Mouse (Mus musculus) kidney, postnatal 4 days (tissue): ENCODE measurements around the gene Hspa1a.
A peak's percentile ranks its signal among the peaks of the same experiment; 100 is the strongest.
"Not testable (repeated sequence)": the region's sequence is repeated elsewhere in the genome, so short reads cannot be mapped to it uniquely, and the experiment has no call there.

Source experiments
- DNase-seq, 2 experiments: peaks; one replicate each; pipeline ENCODE4 v3.0.0; 2021; ENCODE audit warnings: mixed read lengths in 2 of 2

The Hspa1a gene

DNA sequence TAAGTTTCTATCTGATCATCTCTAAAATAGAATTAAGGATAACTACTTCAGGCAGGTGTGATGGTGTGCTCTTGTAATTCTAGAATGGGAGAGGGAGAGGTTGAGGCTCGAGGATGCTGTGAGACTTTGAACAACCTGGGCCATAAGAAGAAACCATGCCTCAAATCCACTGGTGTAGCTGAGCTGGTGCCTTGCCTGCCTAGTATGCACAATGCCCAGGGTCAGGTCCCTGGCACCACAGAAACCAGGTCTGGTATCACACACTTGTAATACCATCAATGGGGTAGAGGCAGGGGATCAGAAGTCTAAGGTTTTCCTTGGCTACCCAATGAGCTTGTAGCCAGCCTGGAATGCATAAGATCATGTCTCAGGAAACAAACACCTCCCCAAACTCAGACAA is 9.1 kb downstream of the Hspa1a start:
- no peak for DNase-seq

- peak; percentile 54 to 67 for DNase-seq
These were observed 9.8 kb downstream of the Hspa1a start for GRCm38 (mm10) chr17:34962125-34962524.

DNA sequence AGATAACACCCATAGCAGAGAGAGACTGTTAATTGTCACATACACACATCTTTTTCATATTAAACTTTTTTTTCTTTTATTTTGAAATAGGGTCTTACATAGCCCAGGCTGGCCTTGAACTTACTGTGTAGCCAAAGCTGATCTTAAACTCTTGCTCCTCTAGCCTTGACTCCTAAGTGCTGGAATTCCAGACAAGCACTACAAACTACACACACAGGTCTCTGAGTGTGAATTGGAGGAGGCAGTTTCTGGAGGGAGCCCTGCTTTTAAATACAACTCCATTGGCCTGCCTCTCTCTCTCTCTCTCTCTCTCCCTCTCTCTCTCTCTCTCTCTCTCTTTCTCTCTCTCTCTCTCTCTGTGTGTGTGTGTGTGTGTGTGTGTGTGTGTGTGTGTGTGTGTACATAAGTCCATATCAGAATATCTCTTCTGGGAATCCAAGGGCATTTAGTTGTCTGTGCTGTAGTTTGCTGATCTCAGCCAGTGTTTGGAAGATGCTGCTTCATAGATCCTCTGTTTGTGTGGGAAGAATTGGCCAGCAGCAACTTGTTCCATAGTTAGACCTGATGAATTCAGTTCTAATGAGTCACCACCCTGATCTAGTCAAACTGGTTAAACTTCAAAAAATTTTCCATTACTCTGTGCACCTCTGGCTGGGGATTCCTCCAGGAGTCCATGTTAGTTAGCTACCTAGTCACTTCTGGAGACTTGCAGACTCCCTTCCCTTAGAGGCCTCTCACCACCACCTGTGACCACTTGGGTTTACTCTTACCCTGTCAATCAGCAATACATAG is 11.1 kb downstream of the Hspa1a start:
- no peak for DNase-seq

GRCm38 (mm10) chr17:34959881-34960515 is 12.0 kb downstream of the Hspa1a start:
- peak; percentile 54 to 73 for DNase-seq

DNA sequence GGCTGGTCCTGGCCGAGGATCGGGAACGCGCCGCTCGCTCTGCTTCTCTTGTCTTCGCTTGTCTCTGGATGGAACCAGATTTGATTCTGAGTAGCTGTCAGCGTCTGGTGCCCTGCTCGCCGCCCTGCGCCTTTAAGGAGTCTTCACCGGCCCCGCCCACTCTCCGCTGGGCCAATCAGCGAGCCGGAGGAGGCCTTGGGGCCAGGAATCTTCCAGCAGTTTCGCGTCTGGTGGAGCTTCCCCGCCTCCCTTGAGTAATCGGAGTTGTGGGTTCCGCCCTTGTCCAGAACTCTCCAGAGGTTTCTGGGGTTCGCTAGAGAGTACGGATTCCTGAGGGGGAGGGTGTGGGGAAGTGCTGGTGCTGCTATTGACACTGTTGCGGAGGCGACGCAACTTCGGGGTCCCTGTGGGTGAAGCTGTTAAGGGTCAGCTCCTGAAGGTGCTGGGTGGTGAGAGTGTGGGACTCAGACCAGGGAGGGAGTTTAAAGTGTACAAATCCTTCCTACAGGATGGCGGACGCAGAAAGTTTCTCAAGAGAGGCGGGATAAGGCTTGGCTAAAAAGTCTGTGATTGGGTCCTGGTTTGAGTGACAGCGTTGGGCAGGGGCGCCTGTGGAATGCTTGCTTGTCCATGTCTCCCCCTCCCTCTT is 12.7 kb downstream of the Hspa1a start, which contains the start of gene Hspa1b:
Hspa1b (minus strand) TSS at position 109 of the 649 bp plus-strand sequence.
- DNase-seq = peak; percentile 83 to 90

GRCm38 (mm10) chr17:34958734-34959129 is 13.2 kb downstream of the Hspa1a start:
- peak in 1 of 2 experiments; percentile 35 for DNase-seq

DNA sequence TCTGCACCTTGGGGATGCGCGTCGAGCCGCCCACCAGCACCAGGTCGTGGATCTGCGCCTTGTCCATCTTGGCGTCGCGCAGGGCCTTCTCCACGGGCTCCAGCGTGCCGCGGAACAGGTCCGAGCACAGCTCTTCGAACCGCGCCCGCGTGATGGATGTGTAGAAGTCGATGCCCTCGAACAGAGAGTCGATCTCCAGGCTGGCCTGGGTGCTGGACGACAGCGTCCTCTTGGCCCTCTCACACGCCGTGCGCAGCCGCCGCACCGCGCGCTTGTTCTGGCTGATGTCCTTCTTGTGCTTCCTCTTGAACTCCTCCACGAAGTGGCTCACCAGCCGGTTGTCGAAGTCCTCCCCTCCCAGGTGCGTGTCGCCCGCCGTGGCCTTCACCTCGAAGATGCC is 14.0 kb downstream of the Hspa1a start:
- DNase-seq = not testable (repeated sequence)

- DNase-seq = not testable (repeated sequence)
These were observed 14.7 kb downstream of the Hspa1a start for GRCm38 (mm10) chr17:34957291-34957690.

DNA sequence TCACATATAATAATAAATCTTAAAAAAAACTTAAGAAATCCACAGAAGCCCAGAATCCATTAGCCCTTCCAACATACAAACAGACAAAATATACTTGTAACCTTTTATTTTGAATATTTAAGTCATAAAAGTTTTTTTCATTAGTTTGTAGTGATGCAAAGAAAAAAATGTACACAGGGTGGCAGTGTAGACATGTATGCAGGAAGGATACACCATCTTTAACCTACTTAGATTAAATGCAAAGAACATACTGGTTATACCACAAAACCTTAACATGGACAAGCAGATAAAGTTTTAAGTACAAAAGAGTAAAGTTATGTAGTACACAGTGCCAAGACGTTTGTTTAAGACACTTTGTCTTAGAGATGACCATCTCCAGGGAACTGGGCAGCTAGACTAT is 15.6 kb downstream of the Hspa1a start:
- DNase-seq = no peak

DNA sequence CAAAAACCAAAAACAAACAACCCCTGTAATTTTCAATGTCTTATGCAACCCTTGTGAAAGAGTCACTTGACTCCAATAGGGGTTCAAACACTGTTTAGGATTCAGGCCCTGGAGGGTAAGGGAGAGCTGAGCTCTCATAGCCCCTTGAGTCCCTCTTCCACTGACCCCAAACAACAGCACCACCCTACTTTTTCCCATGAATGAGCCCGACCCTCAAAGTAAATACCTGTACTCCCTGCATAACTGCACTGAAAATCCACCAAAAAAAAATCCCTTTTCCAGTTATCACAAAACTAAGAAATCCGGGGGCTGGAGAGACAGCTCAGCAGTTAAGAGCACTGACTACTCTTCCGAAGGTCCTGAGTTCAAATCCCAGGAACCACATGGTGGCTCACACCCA is 16.1 kb downstream of the Hspa1a start:
- no peak for DNase-seq

- DNase-seq = no peak
These were observed 17.1 kb downstream of the Hspa1a start for GRCm38 (mm10) chr17:34954831-34955230.

- no peak for DNase-seq
These were observed 18.1 kb downstream of the Hspa1a start for GRCm38 (mm10) chr17:34953904-34954303.

- no peak for DNase-seq
These were observed 18.7 kb downstream of the Hspa1a start for GRCm38 (mm10) chr17:34953258-34953657.

DNA sequence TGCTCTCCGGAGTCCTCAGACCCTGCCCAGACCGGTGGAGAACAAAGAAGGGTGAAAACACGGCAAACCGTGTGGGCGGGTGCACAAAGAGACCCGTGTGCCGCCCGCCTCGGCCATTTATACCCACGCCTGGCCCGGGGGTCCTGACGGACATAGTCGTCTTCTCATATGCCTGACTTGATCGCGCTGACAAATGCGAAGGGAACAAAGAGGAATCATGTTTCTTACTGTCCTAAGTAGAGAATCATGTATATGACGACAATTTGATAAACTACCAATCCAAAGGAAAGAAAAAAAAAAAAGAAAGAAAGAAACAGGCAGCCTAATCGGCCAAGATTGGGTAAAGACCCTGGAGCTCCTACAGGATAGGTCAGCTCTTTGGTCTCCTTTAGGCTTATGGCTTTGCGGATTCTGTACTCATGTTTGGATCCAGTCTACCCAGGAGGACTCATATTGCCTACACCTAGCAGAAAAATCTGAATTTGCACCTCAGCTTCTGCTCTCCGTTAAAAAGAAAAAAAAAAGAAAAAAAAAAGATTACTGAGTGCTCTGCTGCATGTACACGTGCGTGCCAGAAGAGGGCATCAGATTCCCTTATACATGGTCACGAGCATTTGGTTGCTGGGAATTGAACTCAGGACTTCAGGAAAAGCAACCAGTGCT is 19.4 kb downstream of the Hspa1a start:
- DNase-seq = peak; percentile 86 to 90

GRCm38 (mm10) chr17:34951636-34952377 is 20.1 kb downstream of the Hspa1a start:
- no peak for DNase-seq

DNA sequence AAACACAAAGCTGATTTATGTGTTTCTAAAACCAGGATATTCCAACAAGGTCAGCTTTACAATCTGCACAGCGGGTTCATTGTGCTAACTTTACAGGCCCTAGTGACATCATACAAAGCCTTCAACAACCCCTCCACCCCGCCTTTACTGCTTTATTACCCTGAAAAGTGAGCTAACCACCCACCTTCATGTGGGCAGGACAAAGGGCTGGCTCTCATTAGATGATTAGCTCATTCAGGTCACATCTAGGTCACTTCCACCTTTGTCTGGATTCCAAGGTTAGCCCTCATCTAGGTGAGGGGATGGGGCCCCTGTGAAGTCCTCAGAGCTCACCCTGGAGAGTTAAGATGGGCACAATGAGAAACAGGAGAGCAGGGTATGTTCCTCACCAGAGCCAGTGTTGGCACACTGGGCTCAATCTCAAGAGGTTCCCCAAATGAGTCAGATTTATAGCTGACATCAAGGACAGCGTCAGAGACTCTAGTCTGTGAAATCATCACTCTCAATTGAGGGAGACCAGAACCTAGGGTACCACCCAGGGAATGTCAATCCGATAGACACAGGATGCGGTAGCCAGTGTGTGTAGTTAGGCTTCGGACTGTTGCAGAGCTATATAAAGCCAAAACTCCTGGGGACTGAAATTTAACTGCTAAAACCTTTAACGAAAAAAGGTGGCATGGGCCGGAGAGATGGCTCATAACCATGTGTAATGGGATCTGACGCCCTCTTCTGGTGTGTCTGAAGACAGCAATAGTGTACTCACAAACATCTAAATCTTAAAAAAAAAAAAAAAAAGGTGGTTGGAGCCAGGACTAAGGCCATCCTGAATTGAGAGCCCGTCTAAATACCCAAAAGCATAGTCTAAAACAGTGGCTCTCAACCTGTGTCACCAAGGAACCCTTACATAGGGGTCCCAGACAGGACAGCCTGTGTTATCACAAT is 21.2 kb downstream of the Hspa1a start:
- no peak for DNase-seq

DNA sequence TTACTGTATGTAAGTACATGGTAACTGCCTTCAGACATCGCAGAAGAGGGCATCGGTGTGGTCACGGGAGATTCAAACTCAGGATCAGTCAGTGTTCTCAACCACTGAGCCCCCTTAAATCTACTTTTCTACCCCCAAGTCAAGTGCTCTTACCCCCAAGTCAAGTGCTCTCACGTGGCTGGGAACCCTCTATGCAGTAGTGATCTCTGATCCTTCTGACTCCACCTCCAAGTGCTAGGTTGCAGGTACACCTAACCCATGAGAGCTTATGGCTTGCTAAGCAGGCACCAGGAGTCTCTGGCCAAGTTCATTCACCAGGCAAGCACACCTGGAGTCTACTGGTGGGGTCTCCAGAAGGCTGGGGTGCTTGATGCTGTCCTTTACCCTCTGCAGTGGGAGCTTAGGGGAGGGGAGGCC is 22.4 kb downstream of the Hspa1a start:
- DNase-seq = no peak

DNA sequence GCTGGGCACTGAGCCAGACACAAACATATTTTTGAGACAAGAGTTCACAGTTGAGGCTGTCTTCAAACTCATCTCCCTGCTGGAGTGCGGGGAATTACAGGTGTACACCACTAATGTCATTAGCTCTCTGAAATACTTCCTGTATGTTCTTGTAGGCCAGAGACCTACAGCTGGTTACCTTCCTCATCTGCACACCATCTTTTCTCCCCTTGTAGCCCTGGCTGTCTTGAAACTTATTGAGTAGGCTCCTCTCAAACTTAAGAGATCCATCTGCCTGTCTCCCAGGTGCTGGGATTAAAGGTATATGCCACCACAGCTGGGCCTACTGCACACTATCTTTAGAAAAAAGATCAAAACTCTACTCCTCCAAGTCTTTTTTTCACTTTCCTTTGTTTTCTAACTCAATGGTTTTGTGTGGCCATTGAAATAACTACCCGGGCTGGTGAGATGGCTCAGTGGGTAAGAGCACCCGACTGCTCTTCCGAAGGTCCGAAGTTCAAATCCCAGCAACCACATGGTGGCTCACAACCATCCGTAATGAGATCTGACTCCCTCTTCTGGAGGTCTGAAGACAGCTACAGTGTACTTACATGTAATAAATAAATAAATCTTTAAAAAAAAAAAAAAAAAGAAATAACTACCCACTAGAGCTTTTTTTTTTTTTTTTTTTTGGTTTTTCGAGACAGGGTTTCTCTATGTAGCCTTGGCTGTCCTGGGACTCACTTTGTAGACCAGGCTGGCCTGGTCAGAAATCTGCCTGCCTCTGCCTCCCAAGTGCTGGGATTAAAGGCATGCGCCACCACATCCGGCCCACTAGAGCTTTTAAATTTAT is 23.0 kb downstream of the Hspa1a start:
- not testable (repeated sequence) for DNase-seq

GRCm38 (mm10) chr17:34947606-34948005 is 24.4 kb downstream of the Hspa1a start:
- peak; percentile 64 to 75 for DNase-seq

DNA sequence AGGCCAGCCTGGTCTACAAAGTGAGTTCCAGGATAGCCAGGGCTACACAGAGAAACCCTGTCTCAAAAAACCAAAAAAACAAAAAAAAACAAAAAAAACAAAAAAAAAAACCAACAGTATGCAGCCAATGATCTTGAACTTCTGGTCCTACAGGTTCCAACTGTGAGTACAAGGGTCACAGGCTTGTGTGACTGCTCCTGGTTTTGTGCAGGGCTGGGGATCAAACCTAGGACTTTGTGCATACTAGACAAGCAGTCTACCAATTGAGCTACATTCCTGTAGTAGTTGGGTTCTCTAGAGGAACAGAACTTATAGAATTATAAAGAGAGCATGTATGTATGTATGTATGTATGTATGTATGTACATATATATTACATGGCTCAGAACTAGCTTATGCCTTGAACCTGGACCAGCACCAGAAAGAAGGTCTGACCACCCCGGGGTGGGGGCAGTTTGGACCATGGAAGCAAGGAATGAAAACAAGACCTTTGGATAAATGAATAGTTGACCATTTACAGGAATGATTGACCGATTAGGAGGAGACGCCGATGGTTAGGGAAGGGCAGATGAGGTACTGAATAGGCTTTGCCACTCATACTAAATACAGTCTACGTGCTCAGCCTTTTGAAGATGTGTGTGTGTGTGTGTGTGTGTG is 25.3 kb downstream of the Hspa1a start:
- peak in 1 of 2 experiments; percentile 59 for DNase-seq
